Mouse (Mus musculus): ENCODE measurements at regions not wholly inside any gene's neighbourhood (a gene's known extent, or its start where the extent isn't known, plus 50 kb on each side); places are given as distances from the start of the nearest gene placed in this dataset.

DNA sequence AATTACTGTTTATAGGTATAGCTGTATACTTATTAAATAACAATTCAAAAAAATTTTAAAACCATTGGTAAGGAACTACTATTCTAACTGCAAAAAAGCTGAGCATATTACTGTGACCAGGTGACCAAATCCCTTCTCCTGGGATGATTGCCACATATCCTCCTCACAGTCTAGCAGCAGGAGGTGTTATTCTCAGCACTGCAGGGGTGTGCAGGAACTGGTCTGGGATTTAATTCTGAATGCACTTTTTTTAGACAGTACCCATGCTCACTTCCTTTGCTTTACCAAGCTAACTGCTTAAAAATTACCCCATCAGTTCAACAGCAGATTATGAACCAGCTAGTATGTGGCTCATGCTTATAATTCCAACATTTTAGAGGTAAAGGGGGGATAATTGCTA, 195.5 kb upstream of the Tyrp1 start:
- TF ChIP-seq CTCF (IDR thresholded peaks at IDR 0.05; ENCODE audit: low read depth, low read length) (no peak), POLR2A (IDR thresholded peaks at IDR 0.05; ENCODE audit: extremely low read depth, insufficient read depth, low read length) (no peak)
